Mouse (Mus musculus) heart, postnatal 14 days (tissue): ENCODE measurements around the gene Hoxa5. TPM values are rescaled to one million over a fixed set of nuclear protein-coding genes. Genes with fewer than 3 reads are reported as not detected.

ENCODE experiments used
- DNase-seq, 2 experiments: peaks; one replicate each; pipeline ENCODE4 v3.0.0; 2021 to 2022
- intact Hi-C: fragments of 180-260 bp; cut with DNase I; formaldehyde crosslinking; loops from one replicate; pipeline ENCODE4 v1.15.1; 2025
- total RNA-seq, 2 experiments: library from RNA; stranded (reverse); gene quantifications; 2 replicates each; pipeline ENCODE4 v1.2.3; 2021

The Hoxa5 gene
- total RNA-seq, 2 experiments from 2014 or later, result 1.4 to 2.1 TPM

- intact Hi-C loops, result loop anchor here (5.0 to 10.0 kb wide), 2 partner anchors 844 to 1046 kb away; no protein-coding TSS in a partner anchor
Observed at GRCm38 (mm10) chr6:52228475-52229465, 24.4 kb upstream of the Hoxa5 start.

GRCm38 (mm10) chr6:52227470-52228222, 23.3 kb upstream of the Hoxa5 start:
- intact Hi-C loops, result loop anchor here (5.0 to 10.0 kb wide), 2 partner anchors 843 to 1045 kb away; no protein-coding TSS in a partner anchor

More at GRCm38 (mm10) chr6:52228475-52229465, 24.4 kb upstream of the Hoxa5 start:
- DNase-seq, result no peak

DNA sequence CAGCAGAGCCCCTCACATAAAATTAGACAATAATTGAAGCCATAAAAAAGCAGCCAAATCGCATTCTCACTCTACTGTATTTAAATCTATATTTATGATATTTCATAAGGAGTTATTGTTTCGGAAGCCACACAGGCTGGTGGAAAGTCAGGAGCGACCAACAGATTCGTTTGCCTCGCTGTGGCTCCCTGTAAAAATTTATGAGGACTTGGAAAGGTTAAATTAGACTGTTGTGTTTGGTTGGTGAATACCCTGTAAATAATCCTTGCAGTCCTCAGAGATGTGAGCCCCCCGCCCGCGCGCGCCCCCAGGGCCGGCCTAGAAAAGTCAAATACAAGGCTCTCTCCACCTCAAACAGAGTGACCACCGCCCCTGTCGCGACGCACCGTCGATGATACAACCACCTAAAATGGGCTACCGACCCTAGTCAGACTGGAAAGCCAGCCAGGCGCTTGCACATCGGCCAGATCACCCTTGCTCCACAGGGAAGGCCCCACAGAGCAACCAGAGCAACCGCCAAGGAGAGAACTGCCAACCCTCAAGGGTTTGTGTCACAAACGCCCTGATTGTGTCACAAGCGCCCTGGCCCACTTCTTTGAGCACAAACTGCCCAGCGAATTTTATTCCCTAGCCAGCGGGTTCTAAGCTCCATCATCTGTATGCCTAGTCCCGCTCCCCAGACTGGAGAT, 22.3 kb upstream of the Hoxa5 start:
- DNase-seq, result no peak
- intact Hi-C loops, result loop anchor here (5.0 to 10.0 kb wide), 2 partner anchors 842 to 1044 kb away; no protein-coding TSS in a partner anchor

More at GRCm38 (mm10) chr6:52227470-52228222, 23.3 kb upstream of the Hoxa5 start:
- DNase-seq, result no peak

DNA sequence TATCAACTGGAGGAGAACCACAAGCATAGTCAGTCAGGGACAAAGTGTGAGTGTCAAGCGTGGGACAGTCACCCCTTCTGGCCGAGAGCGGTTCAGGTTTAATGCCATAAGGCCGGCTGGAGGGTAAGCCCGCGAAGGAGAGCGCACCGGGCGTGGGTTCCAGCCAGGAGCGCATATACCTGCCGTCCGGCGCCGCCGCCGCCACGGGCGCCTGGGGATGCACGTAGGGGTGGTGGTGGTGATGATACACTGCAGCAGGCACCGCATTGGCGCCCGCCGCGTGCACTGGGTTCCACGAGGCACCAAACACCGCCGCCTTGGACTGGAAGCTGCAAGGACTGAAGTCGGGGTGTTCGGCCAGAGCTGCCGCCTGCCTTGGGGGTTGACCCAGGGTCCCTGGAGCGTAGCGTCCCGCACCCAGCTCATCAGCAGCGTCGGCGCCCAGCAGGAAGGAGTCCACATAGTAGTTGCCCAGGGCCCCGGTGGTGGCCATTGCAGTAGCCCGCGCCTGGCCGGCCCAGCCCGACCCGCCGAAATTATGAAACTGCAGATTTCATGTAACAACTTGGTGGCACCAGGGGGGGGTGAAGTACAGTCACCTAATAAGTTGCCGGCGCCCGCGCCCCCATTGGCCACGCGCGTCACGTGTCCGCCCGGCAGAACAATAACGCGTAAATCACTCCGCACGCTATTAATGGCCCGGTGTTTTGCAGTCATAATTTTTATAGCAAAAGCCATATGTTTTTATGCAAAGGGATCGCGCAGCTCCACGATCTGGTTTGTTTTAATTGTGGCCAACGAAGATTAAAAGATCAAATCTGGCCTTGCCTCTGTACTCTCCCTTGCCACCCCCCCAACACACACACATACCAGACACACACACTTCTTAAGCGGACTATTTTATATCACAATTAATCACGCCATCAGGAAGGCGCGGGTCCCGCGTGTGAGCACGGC, 21.5 kb upstream of the Hoxa5 start:
- intact Hi-C loops, result loop anchor here (5.0 to 10.0 kb wide), 2 partner anchors 841 to 1044 kb away; no protein-coding TSS in a partner anchor
- no peak for DNase-seq

DNA sequence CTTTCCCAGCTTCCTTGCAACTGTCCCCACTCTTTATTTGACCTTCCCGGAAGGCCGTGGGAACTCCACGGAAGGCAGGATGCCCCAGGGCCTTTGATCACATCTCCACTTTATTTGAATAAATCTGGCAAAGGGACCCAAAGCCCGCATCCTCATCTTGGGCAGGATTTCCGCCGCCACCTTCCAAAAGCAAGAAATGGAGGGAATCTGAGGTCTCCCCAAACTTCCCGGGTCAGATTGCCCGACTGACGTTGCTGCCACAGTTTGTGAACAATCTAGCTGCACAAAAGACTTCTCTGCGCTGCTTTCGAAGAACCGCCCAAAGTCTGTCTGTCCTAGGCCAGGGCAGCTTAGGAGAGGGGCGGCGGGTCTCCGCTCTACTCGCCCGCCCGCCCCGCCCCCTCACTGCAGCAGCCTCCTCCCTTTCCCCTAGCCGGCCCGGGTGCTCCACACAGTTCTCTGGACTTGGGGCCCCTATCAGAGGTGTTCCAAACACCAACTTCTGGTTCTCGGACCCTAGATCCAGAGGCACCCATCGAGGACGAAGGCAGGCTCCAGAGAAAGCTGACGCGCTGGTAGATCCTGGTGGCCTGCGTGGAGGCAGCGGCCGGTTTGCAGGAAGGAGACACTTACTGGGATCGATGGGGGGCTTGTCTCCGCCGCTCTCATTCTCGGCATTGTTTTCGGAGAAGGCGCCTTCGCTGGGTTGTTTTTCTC, 20.7 kb upstream of the Hoxa5 start:
- DNase-seq, result no peak
- intact Hi-C loops, result loop anchor here (5.0 to 10.0 kb wide), 3 partner anchors 353 to 1043 kb away; no protein-coding TSS in a partner anchor

GRCm38 (mm10) chr6:52223939-52224760, 19.8 kb upstream of the Hoxa5 start:
- intact Hi-C loops, result loop anchor here (5.0 to 10.0 kb wide), 2 partner anchors 352 to 839 kb away; no protein-coding TSS in a partner anchor
- no peak for DNase-seq

DNA sequence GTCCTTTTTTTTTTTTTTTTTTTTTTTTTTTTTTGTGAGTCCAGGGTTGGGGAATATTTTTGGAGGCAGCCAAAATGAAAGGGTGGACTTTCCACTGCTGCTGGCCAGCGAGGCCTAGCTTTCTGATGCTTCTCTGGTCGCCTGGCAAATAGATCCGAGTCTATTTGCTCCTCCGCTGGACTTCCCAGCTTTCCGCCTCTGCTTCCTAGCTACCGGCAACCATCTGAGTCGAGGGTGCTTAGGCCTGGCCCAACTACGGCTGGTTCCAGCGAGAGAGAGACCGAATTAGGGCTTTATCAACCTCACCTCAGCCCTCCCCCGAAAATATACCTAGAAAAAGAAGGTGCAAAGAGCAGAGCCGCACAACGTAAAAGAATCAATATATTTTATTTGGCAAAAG, 18.3 kb upstream of the Hoxa5 start:
- intact Hi-C loops, result loop anchor here (5.0 to 10.0 kb wide), 2 partner anchors 350 to 838 kb away; no protein-coding TSS in a partner anchor
- DNase-seq, result no peak

DNA sequence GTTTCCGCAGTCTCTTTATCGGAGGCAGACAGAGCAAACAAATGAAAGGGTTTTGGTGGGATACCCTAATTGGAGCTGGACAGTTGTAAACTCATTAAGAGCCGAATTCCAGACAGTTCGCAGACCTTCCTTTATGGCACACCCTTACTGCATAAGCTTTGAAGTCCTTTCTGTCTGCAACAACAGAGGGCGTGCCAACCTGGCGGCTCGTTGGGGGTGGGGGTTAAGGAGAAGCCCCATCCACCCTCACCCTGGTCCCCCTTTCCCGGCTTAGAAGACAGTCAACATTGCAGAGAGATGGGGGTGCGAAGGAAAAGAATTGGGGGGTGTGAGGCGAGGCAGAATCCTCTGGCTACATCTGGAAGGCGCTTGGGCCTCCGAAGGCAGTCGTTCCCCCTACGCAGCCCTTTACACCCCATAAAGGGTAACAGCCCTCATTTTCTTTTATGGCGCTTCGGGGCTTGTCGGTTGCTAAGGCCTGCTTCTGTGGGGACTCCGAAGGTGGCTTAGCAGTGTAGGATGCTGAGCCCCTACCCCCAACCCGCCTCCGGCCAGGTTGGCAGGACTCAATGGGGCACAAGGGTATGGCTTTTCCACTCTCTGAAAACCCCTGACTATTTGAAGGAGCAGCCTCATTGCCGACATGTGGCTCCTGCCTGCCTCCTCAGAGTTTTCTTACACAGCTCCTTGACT, 17.8 kb upstream of the Hoxa5 start:
- intact Hi-C loops, result loop anchor here (2.0 to 10.0 kb wide), 3 partner anchors 350 to 837 kb away; no protein-coding TSS in a partner anchor
- DNase-seq, result no peak

GRCm38 (mm10) chr6:52221337-52221992, 17.1 kb upstream of the Hoxa5 start, which contains the start of gene Hoxa7:
Gene Hoxa7 (minus strand): TSS chr6:52221854.
- intact Hi-C loops, result loop anchor here (2.0 to 10.0 kb wide), 3 partner anchors 349 to 837 kb away; no protein-coding TSS in a partner anchor
- DNase-seq, result peak; percentile 83 to 92

- intact Hi-C loops, result loop anchor here (2.0 to 10.0 kb wide), 3 partner anchors 349 to 836 kb away; no protein-coding TSS in a partner anchor
- no peak for DNase-seq
Observed at GRCm38 (mm10) chr6:52220865-52221310, 16.5 kb upstream of the Hoxa5 start.

DNA sequence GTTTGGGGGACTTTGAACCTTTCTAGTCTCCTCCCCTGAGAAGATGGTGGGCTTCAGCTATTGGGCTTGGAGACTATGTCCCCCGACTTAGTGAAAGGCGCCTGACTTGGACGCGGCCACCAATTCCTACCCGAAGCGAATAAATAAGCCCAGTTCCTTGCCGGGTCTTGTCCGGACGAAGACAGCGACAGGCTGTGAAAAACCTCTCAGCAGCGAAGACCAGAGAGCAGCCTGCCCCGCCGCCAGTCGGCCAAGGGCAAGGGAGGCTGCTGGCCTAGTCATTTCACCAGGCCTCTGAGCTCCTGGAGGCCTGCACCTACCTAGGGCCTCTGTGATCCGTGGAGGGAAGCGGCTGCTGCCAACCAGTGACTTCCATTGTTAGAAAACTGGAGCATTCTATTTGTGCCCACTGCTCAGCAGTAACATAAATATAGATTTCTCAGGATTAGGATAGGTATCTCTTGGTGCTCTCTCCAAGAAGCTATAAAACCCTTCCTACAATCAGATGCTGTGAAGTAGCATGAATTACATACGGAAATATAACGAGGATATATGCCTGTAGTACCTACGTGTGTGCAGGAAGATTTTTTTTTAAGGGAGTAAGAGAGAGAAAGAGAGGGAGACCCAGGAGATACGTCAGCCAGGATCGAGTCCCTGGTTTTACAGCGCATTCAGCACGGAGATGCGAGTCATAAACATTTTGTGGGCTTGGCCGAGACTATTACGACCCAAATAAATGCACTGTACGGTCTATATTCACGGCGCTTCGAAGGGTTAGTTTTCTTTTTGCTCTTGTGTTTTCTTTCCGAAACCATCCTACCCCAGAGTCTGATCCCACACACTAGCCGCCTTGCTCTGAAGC, 15.8 kb upstream of the Hoxa5 start:
- intact Hi-C loops, result loop anchor here (2.0 to 10.0 kb wide), 3 partner anchors 348 to 835 kb away; no protein-coding TSS in a partner anchor

DNA sequence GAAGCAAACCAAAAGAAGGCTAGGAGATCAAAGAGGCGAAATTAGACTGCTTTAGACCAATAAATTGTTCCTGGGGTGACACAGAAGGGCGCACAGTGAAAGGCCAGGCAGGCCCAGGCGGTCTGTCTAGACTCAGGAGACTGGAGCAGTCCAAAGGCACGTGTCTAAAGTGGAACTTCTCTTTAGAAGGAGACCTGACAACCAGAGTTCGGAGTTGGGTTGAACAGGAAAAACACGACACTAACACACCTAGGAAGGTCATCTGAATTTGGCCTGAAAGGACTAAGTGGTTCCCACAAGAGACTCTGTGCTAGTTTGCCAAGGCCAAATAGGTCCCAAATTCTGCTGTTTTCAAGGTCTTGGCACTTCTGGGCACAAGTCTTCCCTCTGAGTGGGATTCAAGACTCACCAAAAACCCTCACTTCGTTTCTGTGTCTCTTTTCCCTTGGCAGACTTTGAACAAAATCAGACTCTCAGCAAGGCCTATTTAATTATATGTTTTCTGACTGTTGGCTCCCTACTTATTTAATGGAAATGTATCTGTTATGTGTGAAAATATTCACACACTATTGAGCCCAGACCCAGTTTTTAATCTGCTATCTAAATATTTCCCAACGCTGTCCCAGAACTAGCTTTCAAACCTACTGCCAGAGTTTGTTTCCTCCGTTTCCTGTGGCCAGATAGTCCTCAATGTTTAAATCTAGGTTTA, 15.0 kb upstream of the Hoxa5 start:
- intact Hi-C loops, result no loop called here

More for the DNA sequence above, 15.8 kb upstream of the Hoxa5 start:
- DNase-seq, result no peak

GRCm38 (mm10) chr6:52218643-52219215, 14.3 kb upstream of the Hoxa5 start:
- intact Hi-C loops, result no loop called here
- DNase-seq, result no peak

More for the DNA sequence above, 15.0 kb upstream of the Hoxa5 start:
- no peak for DNase-seq
